Mouse (Mus musculus): ENCODE data around the gene Fam71e2.

DNA sequence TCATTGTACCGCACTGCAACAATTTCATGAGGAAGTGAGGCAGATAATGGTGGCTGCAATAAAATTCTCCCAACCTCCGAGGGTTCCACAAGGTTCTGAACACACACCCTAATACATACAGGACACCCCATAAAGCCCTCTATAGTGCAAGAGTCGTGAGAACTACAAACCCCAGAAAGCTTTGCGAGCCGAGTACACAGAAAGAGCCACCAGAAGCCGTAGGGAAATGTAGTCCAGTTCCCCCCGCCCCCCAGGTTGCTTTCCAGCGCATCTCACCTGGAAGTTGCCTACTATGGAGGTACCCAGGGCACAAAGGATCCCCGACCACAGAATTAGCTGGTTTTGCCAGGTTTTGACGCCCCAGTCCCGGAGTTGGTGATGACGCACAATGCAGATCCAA, 47.6 kb downstream of the Fam71e2 start:
- TF ChIP-seq POLR2A (IDR thresholded peaks at IDR 0.05; ENCODE audit: borderline replicate concordance, extremely low read depth, low read depth, low read length) (no peak), CTCF (IDR thresholded peaks at IDR 0.05; ENCODE audit: insufficient read depth, low read length) (no peak)

All from lung, adult 2 months (tissue).